Mouse (Mus musculus) cortical plate, adult 2 months (tissue): ENCODE results near the gene Ndrg3.

Source experiments
- CTCF ChIP-seq: fragments of 200-500 bp; IDR thresholded peaks from 2 replicates; pipeline ENCODE4 v1.5.1; 2011; ENCODE audit warnings: mild to moderate bottlenecking, control low read depth, low read length; ENCODE audit not compliant: insufficient read depth; ENCODE audit errors: extremely low read depth
- POLR2A ChIP-seq: fragments of 200-500 bp; IDR thresholded peaks from 2 replicates; pipeline ENCODE4 v1.6.1; 2011; ENCODE audit warnings: mild to moderate bottlenecking, low read length, control low read depth; ENCODE audit not compliant: insufficient read depth; ENCODE audit errors: extremely low read depth

DNA sequence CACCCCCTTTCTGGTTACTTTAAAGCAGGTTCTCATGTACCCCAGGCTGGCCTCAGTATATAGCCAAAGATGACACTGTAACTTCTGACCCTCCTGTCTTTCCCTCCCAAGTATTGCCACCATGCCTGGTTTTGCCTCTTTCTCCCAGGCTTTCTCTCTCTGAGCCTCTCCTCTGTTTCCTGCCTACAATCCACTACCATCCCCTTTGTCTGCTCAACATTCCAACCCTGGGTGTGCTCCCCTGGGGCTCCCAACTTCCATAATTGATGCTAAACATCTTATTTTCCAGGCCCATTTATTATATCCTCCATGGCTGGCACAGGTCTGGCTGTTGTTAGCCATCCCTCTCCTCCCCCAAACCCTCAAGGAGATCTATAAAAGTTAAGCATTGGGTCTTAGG is 16.7 kb upstream of the Ndrg3 start:
- TF ChIP-seq POLR2A (no peak), CTCF (no peak)
